Mouse (Mus musculus) heart, embryonic 16.5 days (tissue): ENCODE measurements around the gene Slc25a36. TPM values are rescaled to one million over a fixed set of nuclear protein-coding genes. Genes with fewer than 3 reads are reported as not detected.

Source experiments
- ATAC-seq: fragments of 200-750 bp; cut with Nextera tagmentation; replicated peaks from 2 replicates; pipeline ENCODE4 v1.8.0; 2017; ENCODE audit warnings: moderate number of reproducible peaks; ENCODE audit not compliant: insufficient read depth, low FRiP score; ENCODE audit errors: extremely low read depth
- H3K27ac ChIP-seq: fragments of 300-500 bp; sonication (generic); 2 replicates; pipeline ENCODE4 v1.5.1; 2014; ENCODE audit warnings: mild to moderate bottlenecking, low read length, control low read depth, moderate library complexity
- H3K27me3 ChIP-seq: fragments of 300-500 bp; sonication (generic); 2 replicates; pipeline ENCODE4 v1.6.1; 2014; ENCODE audit warnings: low read length, mixed read lengths; ENCODE audit not compliant: control insufficient read depth, insufficient read depth
- H3K36me3 ChIP-seq: fragments of 300-500 bp; sonication (generic); 2 replicates; pipeline ENCODE4 v1.6.1; 2014; ENCODE audit not compliant: control insufficient read depth, insufficient read depth
- H3K4me1 ChIP-seq: fragments of 300-500 bp; sonication (generic); 2 replicates; pipeline ENCODE4 v1.6.1; 2014; ENCODE audit warnings: low read length, mixed read lengths; ENCODE audit not compliant: control insufficient read depth, insufficient read depth
- H3K4me2 ChIP-seq: fragments of 300-500 bp; sonication (generic); 2 replicates; pipeline ENCODE4 v1.6.1; 2014; ENCODE audit warnings: low read depth, mild to moderate bottlenecking, control low read depth, low read length
- H3K4me3 ChIP-seq: fragments of 300-500 bp; sonication (generic); 2 replicates; pipeline ENCODE4 v1.5.1; 2014; ENCODE audit warnings: mild to moderate bottlenecking, control low read depth, low read length
- H3K9ac ChIP-seq: fragments of 300-500 bp; sonication (generic); 2 replicates; pipeline ENCODE4 v1.6.1; 2014; ENCODE audit warnings: low read length, control low read depth
- H3K9me3 ChIP-seq: fragments of 300-500 bp; sonication (generic); replicated peaks from 2 replicates; pipeline ENCODE4 v1.6.1; 2016; ENCODE audit warnings: low read length; ENCODE audit not compliant: control insufficient read depth
- WGBS: fragments of 180-500 bp; shearing (Covaris S2); extraction: QIAGEN DNeasy Blood & Tissue Kit; methylation state at CpG from one replicate; pipeline ENCODE4 v1.1.7; 2014; 5-methylcytosine and 5-hydroxymethylcytosine counted together
- polyA plus RNA-seq: library from polyadenylated mRNA; unstranded; fragments of >200 nt; fragmentation: Nextera tagmentation; extraction: Ambion mirVana; gene quantifications from 2 replicates; pipeline ENCODE4 v1.2.1, GENCODE M21; 2015

Slc25a36 gene
- polyA plus RNA-seq, 1 experiment from 2014 or later, result 42.3 TPM

DNA sequence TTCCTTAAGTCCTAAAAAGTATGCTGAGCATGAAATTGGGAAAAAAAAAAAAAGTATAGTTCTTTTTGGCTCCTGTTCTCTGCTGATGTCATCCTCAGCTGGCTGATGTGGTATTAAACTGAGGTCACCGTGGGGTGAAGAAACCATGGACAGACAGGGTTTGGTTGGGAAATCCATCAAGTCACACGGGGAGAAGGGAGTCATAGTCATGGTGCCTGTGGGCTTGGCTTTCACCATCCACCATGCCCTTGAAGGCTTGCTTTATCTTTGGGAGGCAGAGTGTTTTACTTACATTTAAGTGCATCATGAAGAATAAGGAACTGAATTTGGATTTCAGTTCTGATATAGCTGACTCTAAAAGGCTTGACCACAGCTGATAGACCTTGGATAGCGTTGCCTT lies 72.9 kb downstream of the Slc25a36 start:
- Histone ChIP-seq H3K27me3 (no peaks in the 10 kb centered on the region), H3K36me3 (no peaks in the 10 kb centered on the region), H3K27ac (no peak overlapping the region), H3K9ac (no peak overlapping the region), H3K4me2 (no peak overlapping the region), H3K4me3 (no peak overlapping the region), H3K4me1 (peaks cover 4% of the 10 kb centered on the region; the same call in 1 of the 2 replicates), H3K9me3 (no peaks in the 10 kb centered on the region)
- ATAC-seq, result no peak
- 85% methylated on average over 3 of the region's 3 CpGs for WGBS

DNA sequence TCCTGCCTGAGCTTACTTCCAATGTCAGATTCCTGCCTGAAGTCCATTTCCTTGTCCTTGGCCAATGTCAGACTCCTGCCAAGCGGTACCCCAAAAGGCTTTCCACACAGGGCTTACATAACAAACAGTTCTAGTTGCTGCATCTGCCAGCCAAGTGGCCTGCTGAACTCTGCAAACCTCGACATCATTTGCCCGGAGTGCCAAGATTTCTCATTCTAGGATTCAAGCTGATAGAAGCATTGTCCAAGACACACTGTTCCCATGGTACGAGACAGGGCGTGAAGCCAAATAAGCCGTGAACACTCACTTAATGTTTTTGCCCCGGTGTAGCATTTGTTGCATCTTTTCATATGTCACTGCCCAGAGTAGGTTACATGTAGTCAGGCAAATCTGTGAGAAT lies 74.3 kb downstream of the Slc25a36 start:
- peaks cover 4% of the 10 kb centered on the region; the same call in 1 of the 2 replicates for H3K4me1 ChIP-seq
- H3K4me3 ChIP-seq, result no peak overlapping the region
- H3K9me3 ChIP-seq, result no peaks in the 10 kb centered on the region
- no peak overlapping the region for H3K4me2 ChIP-seq
- ATAC-seq, result no peak
- H3K36me3 ChIP-seq, result no peaks in the 10 kb centered on the region
- WGBS, result 78% methylated on average over 7 of the region's 7 CpGs
- no peak overlapping the region for H3K9ac ChIP-seq
- no peaks in the 10 kb centered on the region for H3K27me3 ChIP-seq
- no peak overlapping the region for H3K27ac ChIP-seq

DNA sequence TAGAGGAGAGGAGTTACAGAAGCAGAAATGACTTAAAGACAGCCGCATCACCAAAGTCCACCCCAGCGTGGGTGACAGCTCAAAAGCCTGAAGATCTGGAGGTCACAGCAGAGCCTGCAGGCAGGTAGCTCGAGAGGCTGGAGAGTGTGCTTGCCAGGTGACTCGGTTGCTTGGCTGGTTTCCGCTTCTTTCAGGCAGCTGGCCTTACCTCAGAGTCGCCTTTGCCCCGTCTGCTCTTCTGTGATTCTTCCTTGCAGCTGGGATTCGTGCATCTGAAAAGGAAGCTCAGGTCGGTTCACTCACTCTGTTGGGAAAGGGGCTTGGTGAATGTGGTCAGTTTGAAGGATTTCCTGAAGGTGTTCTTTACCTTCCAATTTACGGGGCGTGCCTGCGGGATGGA lies 83.6 kb downstream of the Slc25a36 start:
- ATAC-seq, result no peak
- WGBS, result 77% methylated on average over 12 of the region's 12 CpGs
- no peak overlapping the region for H3K4me2 ChIP-seq
- H3K27me3 ChIP-seq, result no peaks in the 10 kb centered on the region
- no peaks in the 10 kb centered on the region for H3K36me3 ChIP-seq
- no peak overlapping the region for H3K27ac ChIP-seq
- no peak overlapping the region for H3K4me3 ChIP-seq
- no peak overlapping the region for H3K9ac ChIP-seq
- H3K9me3 ChIP-seq, result peaks cover 3% of the 10 kb centered on the region; the same call in 1 of the 2 replicates
- H3K4me1 ChIP-seq, result no peaks in the 10 kb centered on the region

DNA sequence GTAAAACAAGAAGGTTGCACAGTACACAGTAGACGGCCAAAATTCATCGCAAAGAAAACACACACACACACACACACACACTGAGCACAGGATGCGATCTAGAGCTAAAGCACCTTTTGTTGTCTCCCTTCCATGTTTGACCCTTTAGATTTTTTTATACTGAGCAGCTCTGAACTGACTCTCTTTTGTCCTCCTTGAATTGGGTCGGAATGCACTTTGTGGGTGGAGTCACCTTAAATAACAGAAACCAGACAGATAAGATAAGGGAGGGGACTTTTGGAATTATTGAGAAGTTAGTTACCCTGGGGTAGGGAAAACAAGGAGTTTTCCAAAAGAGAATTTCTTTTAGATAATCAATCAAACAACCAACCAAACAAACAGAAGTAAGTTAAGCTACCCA lies 85.0 kb downstream of the Slc25a36 start:
- H3K9me3 ChIP-seq, result peaks cover 3% of the 10 kb centered on the region; the same call in 1 of the 2 replicates
- H3K9ac ChIP-seq, result no peak overlapping the region
- peaks cover 4% of the 10 kb centered on the region; the same call in 1 of the 2 replicates for H3K27me3 ChIP-seq
- no peak overlapping the region for H3K4me2 ChIP-seq
- no peak for ATAC-seq
- H3K4me3 ChIP-seq, result no peak overlapping the region
- no peaks in the 10 kb centered on the region for H3K4me1 ChIP-seq
- WGBS, result 80% methylated on average over 4 of the region's 4 CpGs
- H3K36me3 ChIP-seq, result no peaks in the 10 kb centered on the region
- no peak overlapping the region for H3K27ac ChIP-seq

Other genes starting within 250 kb of the Slc25a36 start
- gene Pxylp1, start 218.5 kb downstream of the Slc25a36 start, polyA plus RNA-seq, result 25.8 and 26.0 TPM in 2 replicates
- gene Spsb4, start 92.3 kb downstream of the Slc25a36 start, polyA plus RNA-seq, result 53.2 and 53.7 TPM in 2 replicates